40 mouse cellular contexts compared by ENCODE assay signal in the genomic region with DNA sequence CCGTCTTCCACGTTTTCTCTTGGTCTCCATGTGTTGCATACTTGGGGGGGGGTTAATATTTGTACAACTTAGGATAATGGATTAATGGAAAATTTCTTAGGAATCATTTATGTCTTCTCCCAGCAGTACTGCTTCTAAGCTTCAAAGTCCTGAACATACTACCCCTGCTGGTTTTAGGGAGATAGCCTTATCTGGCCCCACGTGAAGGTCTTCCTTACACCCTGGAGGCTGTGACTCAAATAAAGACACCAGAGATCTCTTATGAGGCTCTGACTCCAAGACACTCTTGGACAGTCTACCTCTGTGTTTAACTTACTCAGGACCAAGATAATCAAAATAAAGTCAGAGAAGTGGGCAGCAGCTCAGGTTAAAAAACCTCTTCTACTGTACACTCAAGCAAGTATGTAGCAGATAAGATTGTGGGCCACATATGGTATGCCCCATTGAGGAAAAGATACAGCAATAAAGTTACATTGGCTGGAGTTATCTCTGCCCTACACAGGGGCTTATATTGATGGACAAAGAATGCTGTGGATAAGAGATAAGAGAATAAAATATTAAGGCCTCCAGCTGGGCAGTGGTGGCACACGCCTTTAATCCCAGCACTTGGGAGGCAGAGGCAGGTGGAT. TPM values are rescaled to one million over a fixed set of nuclear protein-coding genes. Genes with fewer than 3 reads are reported as not detected.
DNase-seq lines count a peak whose midpoint lies in the region; ATAC-seq and TF ChIP-seq lines count a peak whose summit lies in the region.
"Had no signal": no experiment of that assay in that cellular context is flagged by ENCODE, and none has a peak within 500 bp of the region (broad histone marks: within the 10 kb centered on the region; RNA-seq: fewer than 3 reads in every experiment).

No protein-coding gene starts in this region.

- no peak overlapping the region for H3K4me2 ChIP-seq in liver, embryonic 13.5 days
- H3K4me2 ChIP-seq: forebrain, embryonic 13.5 days; intestine, embryonic 15.5 days; limb, embryonic 13.5 days; neural tube, embryonic 12.5 days had no signal

- peak; percentile 46 for DNase-seq in MEL (ENCODE audit: low read depth, low spot score)
- peak; percentile 33 for DNase-seq in c-Kit-positive CD71-positive TER-119-negative erythroid progenitor cells, embryonic 14.5 days (ENCODE audit: low read depth)
- DNase-seq in liver, embryonic 13.5 days, result peak; percentile 56
- DNase-seq in cerebellum, postnatal 4 days (ENCODE audit: low spot score in 2 of 2), result no peak
- no peak for DNase-seq in T-cell, adult 2 months (ENCODE audit: low spot score)
- no peak for DNase-seq in heart, postnatal 14 days
- DNase-seq: adrenal gland, postnatal 36 days; cerebellum, adult 11 months; cerebellum, adult 9-10 months; gastrocnemius, postnatal 10 days; kidney, postnatal 4 days; layer of hippocampus, adult 9-11 months; lung, adult 2 months; lung, postnatal 10 days; right cerebral cortex, adult 18-20 months; spleen, adult 18-20 months; thymus, adult 2 months; thymus, postnatal 4 days had no signal

- no peaks in the 10 kb centered on the region for H3K79me2 ChIP-seq in MEL (ENCODE audit: control insufficient read depth, insufficient read depth, low read length, poor library complexity)

- H3K36me3 ChIP-seq in MEL (ENCODE audit: control insufficient read depth in 1 of 2, insufficient read depth in 2 of 2, low read length in 2 of 2), result peaks cover 0 to 10% of the 10 kb centered on the region in 2 experiments; a peak in 2 of 4 replicates
- 0 out of 2 replicates have a peak, but pooled peaks cover 3% of the 10 kb centered on the region for H3K36me3 ChIP-seq in liver, embryonic 13.5 days
- H3K36me3 ChIP-seq: intestine, embryonic 15.5 days had no signal

- no peak for TF ChIP-seq RAD21 in MEL (IDR thresholded peaks at IDR 0.05; ENCODE audit: low read depth, low read length)

- intact Hi-C loops in heart, postnatal 14 days (cut with DNase I), result no loop called here

- no peak for TF ChIP-seq CTCF in MEL (IDR thresholded peaks at IDR 0.05 in 2 of 3, conservative IDR thresholded peaks at IDR 0.05 in 1 of 3; ENCODE audit: control insufficient read depth in 1 of 3, insufficient read depth in 1 of 3, low read depth in 2 of 3, low read length in 3 of 3, poor library complexity in 1 of 3, severe bottlenecking in 1 of 3)

- H3K9ac ChIP-seq in MEL (ENCODE audit: control insufficient read depth, low read depth, low read length, poor library complexity, severe bottlenecking), result no peak overlapping the region
- no peak overlapping the region for H3K9ac ChIP-seq in liver, embryonic 13.5 days
- H3K9ac ChIP-seq: forebrain, embryonic 13.5 days; intestine, embryonic 15.5 days; limb, embryonic 13.5 days; neural tube, embryonic 12.5 days had no signal

- TF ChIP-seq EP300 in MEL (IDR thresholded peaks at IDR 0.05; ENCODE audit: low read depth in 1 of 2, low read length in 2 of 2), result peak in 1 of 2 experiments; percentile 52; a peak in 2 of 4 replicates

- peaks cover 0 to 11% of the 10 kb centered on the region in 2 experiments; a peak in 2 of 4 replicates for H3K4me1 ChIP-seq in MEL (ENCODE audit: control insufficient read depth in 1 of 2, insufficient read depth in 2 of 2, low read length in 2 of 2)
- peaks cover 44% of the 10 kb centered on the region for H3K4me1 ChIP-seq in liver, embryonic 13.5 days (replicated peaks)
- H3K4me1 ChIP-seq: forebrain, embryonic 13.5 days; limb, embryonic 13.5 days; midbrain, embryonic 10.5 days had no signal

- peak overlapping the region; percentile 25 for H3K27ac ChIP-seq in MEL (ENCODE audit: control insufficient read depth, low read depth, low read length)
- H3K27ac ChIP-seq in liver, embryonic 13.5 days, result peak overlapping the region; percentile 77
- H3K27ac ChIP-seq: forebrain, embryonic 13.5 days; hindbrain, postnatal 0 days; intestine, embryonic 15.5 days; kidney, postnatal 0 days; left cerebral cortex, adult 2 months; limb, embryonic 13.5 days; macrophage; midbrain, embryonic 10.5 days; neural tube, embryonic 12.5 days had no signal

- no peak for TF ChIP-seq POLR2A in MEL (IDR thresholded peaks at IDR 0.05; ENCODE audit: control insufficient read depth in 1 of 2, insufficient read depth in 1 of 2, low read depth in 1 of 2, low read length in 2 of 2, poor library complexity in 1 of 2)

- peaks cover 0 to 3% of the 10 kb centered on the region in 2 experiments; a peak in 2 of 4 replicates for H3K27me3 ChIP-seq in MEL (ENCODE audit: control insufficient read depth in 1 of 2, insufficient read depth in 2 of 2, low read length in 2 of 2)
- H3K27me3 ChIP-seq in liver, embryonic 13.5 days, result peaks cover 19% of the 10 kb centered on the region; the same call in 1 of the 2 replicates
- H3K27me3 ChIP-seq: forebrain, embryonic 13.5 days; intestine, embryonic 15.5 days; limb, embryonic 13.5 days; neural tube, embryonic 12.5 days had no signal

- peak; percentile 89 for ATAC-seq in liver, embryonic 13.5 days (ENCODE audit: low read depth)
- ATAC-seq in megakaryocyte progenitor cell, adult 5-6 weeks (replicated peaks; ENCODE audit: poor library complexity), result peak; percentile 72
- ATAC-seq: forebrain, embryonic 13.5 days; hindbrain, postnatal 0 days; intestine, embryonic 15.5 days had no signal

- H3K9me3 ChIP-seq in MEL (replicated peaks; ENCODE audit: insufficient read depth, low read length), result no peaks in the 10 kb centered on the region
- no peaks in the 10 kb centered on the region for H3K9me3 ChIP-seq in liver, embryonic 13.5 days (replicated peaks)
- H3K9me3 ChIP-seq: intestine, embryonic 15.5 days; midbrain, embryonic 10.5 days; neural tube, embryonic 12.5 days had no signal

- H3K4me3 ChIP-seq in MEL (ENCODE audit: control insufficient read depth in 1 of 2, insufficient read depth in 1 of 2, low read depth in 2 of 2, low read length in 2 of 2), result no peak overlapping the region
- H3K4me3 ChIP-seq in liver, embryonic 13.5 days (replicated peaks), result no peak overlapping the region
- H3K4me3 ChIP-seq: forebrain, embryonic 13.5 days; intestine, embryonic 15.5 days; left cerebral cortex, adult 2 months; limb, embryonic 13.5 days; midbrain, embryonic 10.5 days; myocyte; neural tube, embryonic 12.5 days had no signal

- WGBS in liver, embryonic 13.5 days (ENCODE audit: insufficient replicate concordance), result 55% methylated on average over 4 of the region's 4 CpGs

TF ChIP-seq in MEL, 35 proteins besides CTCF, POLR2A, EP300 and RAD21 (continues in another document):
- no peak for TF ChIP-seq TBP (IDR thresholded peaks at IDR 0.05; ENCODE audit: low read depth, low read length)
- TF ChIP-seq UBTF (IDR thresholded peaks at IDR 0.05; ENCODE audit: borderline replicate concordance, insufficient read depth, low read depth, low read length), result no peak
- no peak for TF ChIP-seq SIN3A (IDR thresholded peaks at IDR 0.05; ENCODE audit: low read length)
- no peak for TF ChIP-seq ZKSCAN1 (IDR thresholded peaks at IDR 0.05; ENCODE audit: low read depth, low read length)
- peak; percentile 67; the same call in 1 of the 2 replicates for TF ChIP-seq GATA1 (IDR thresholded peaks at IDR 0.05; ENCODE audit: low read depth, low read length)
- TF ChIP-seq ZC3H11A (IDR thresholded peaks at IDR 0.05; ENCODE audit: low read depth, low read length), result no peak
- TF ChIP-seq CHD2 (IDR thresholded peaks at IDR 0.05; ENCODE audit: low read length), result no peak
- TF ChIP-seq MAZ (IDR thresholded peaks at IDR 0.05; ENCODE audit: low read depth, low read length), result no peak
- TF ChIP-seq RCOR1 (IDR thresholded peaks at IDR 0.05; ENCODE audit: low read depth, low read length), result 0 out of 2 replicates have a peak, but pooled peaks have one; percentile 31
- TF ChIP-seq POLR2AphosphoS2 (IDR thresholded peaks at IDR 0.05; ENCODE audit: low read length), result no peak
- TF ChIP-seq MYB (IDR thresholded peaks at IDR 0.05; ENCODE audit: low read depth, low read length), result no peak
- TF ChIP-seq ZNF384 (IDR thresholded peaks at IDR 0.05; ENCODE audit: low read depth, low read length), result no peak
- TF ChIP-seq MAFK (IDR thresholded peaks at IDR 0.05; ENCODE audit: borderline replicate concordance, low read depth, low read length), result no peak
- TF ChIP-seq E2F4 (IDR thresholded peaks at IDR 0.05; ENCODE audit: borderline replicate concordance, low read depth, low read length), result no peak

RNA-seq across cellular contexts. Expression of a gene that starts 8.7 kb away (rescaled TPM):
- total RNA-seq in MEL (2012; rRNA removed), result not detected in 2 replicates
- not detected for polyA plus RNA-seq in MEL (2012; ENCODE audit: insufficient read depth in 1 of 2, insufficient read length in 2 of 2, low read depth in 1 of 2, low replicate concordance in 2 of 2, missing spikeins in 1 of 2)
- 0.44 and 0.58 TPM in 2 replicates for polyA plus RNA-seq in liver, embryonic 13.5 days (2015; fragmentation: Nextera tagmentation; extraction: Ambion mirVana)
- total RNA-seq in megakaryocyte progenitor cell, adult 5-6 weeks (2015), result not detected in 2 replicates
- not detected in 2 replicates for total RNA-seq in megakaryocyte progenitor cell, adult 5-6 weeks (2017)
- total RNA-seq in heart, postnatal 14 days (2021), result 1 to 10 TPM; 1.6 to 2.0 TPM
- total RNA-seq: common myeloid progenitor, adult 5-6 weeks had no signal

RNA-seq across cellular contexts. Expression of a gene that starts 49.3 kb away (rescaled TPM):
- 18.2 and 23.3 TPM in 2 replicates for total RNA-seq in MEL (2012; rRNA removed)
- polyA plus RNA-seq in MEL (2012; ENCODE audit: insufficient read depth in 1 of 2, insufficient read length in 2 of 2, low read depth in 1 of 2, low replicate concordance in 2 of 2, missing spikeins in 1 of 2), result 10 to 100 TPM in 1 of 2 experiments, not detected in 1; 31.1 TPM
- polyA plus RNA-seq in liver, embryonic 13.5 days (2015; fragmentation: Nextera tagmentation; extraction: Ambion mirVana), result 12.5 and 12.9 TPM in 2 replicates
- 4.0 and 6.0 TPM in 2 replicates for total RNA-seq in megakaryocyte progenitor cell, adult 5-6 weeks (2015)
- total RNA-seq in megakaryocyte progenitor cell, adult 5-6 weeks (2017), result 15.7 and 19.2 TPM in 2 replicates
- total RNA-seq in heart, postnatal 14 days (2021), result 10 to 100 TPM; 27.8 to 32.4 TPM

RNA-seq across cellular contexts. Expression of a gene that starts 51.6 kb away (rescaled TPM):
- 35.4 and 41.5 TPM in 2 replicates for total RNA-seq in MEL (2012; rRNA removed)
- polyA plus RNA-seq in MEL (2012; ENCODE audit: insufficient read depth in 1 of 2, insufficient read length in 2 of 2, low read depth in 1 of 2, low replicate concordance in 2 of 2, missing spikeins in 1 of 2), result 10 to 100 TPM in 1 of 2 experiments, not detected in 1; 34.6 TPM
- polyA plus RNA-seq in liver, embryonic 13.5 days (2015; fragmentation: Nextera tagmentation; extraction: Ambion mirVana), result 18.4 and 21.5 TPM in 2 replicates
- 18.0 and 18.2 TPM in 2 replicates for total RNA-seq in megakaryocyte progenitor cell, adult 5-6 weeks (2015)
- total RNA-seq in megakaryocyte progenitor cell, adult 5-6 weeks (2017), result 21.4 and 25.7 TPM in 2 replicates
- total RNA-seq in heart, postnatal 14 days (2021), result 10 to 100 TPM; 31.0 to 33.0 TPM

RNA-seq across cellular contexts. Expression of a gene that starts 53.4 kb away (rescaled TPM):
- total RNA-seq in MEL (2012; rRNA removed), result not detected in 2 replicates
- 1 to 10 TPM in 1 of 2 experiments, not detected in 1; 1.9 TPM for polyA plus RNA-seq in MEL (2012; ENCODE audit: insufficient read depth in 1 of 2, insufficient read length in 2 of 2, low read depth in 1 of 2, low replicate concordance in 2 of 2, missing spikeins in 1 of 2)
- not detected in 2 replicates for polyA plus RNA-seq in liver, embryonic 13.5 days (2015; fragmentation: Nextera tagmentation; extraction: Ambion mirVana)
- total RNA-seq in megakaryocyte progenitor cell, adult 5-6 weeks (2015), result 1.6 and 8.0 TPM in 2 replicates
- total RNA-seq in megakaryocyte progenitor cell, adult 5-6 weeks (2017), result not detected in 2 replicates
- total RNA-seq in heart, postnatal 14 days (2021), result 10 to 100 TPM in 1 of 2 experiments, 1 to 10 TPM in 1; 3.4 to 24.9 TPM
- total RNA-seq: CH12.LX; common myeloid progenitor, adult 5-6 weeks; ES-E14; hindbrain, postnatal 0 days; midbrain, postnatal 0 days had no signal
- polyA plus RNA-seq: adrenal gland, adult 2 months; brain, embryonic 14.5 days; C2C12; embryonic facial prominence, embryonic 14.5 days; gonadal fat pad, adult 2 months; heart, embryonic 14.5 days; hindbrain, embryonic 11.5 days; hindbrain, postnatal 0 days; intestine, embryonic 15.5 days; kidney, postnatal 0 days; limb, embryonic 13.5 days; lung, adult 2 months; macrophage; myocyte; thymus, adult 2 months had no signal

Comparison
In these comparisons a context has a peak if more than half of its experiments do, and no peak if none do; other contexts are left out.
1. DNase-seq: peak in MEL (single experiment), c-Kit-positive CD71-positive TER-119-negative erythroid progenitor cells, embryonic 14.5 days (single experiment) and liver, embryonic 13.5 days (single experiment); none in cerebellum, postnatal 4 days (0 of 2), T-cell, adult 2 months (single experiment) and heart, postnatal 14 days (0 of 2).